ENCODE assay signal across 28 mouse cellular contexts in genomic region chr2:38616956-38617872, GRCm38 (mm10). TPM values are rescaled to one million over a fixed set of nuclear protein-coding genes. Genes with fewer than 3 reads are reported as not detected.
DNase-seq lines count a peak whose midpoint lies in the region; ATAC-seq and TF ChIP-seq lines count a peak whose summit lies in the region.
"Had no signal": no experiment of that assay in that cellular context is flagged by ENCODE, and none has a peak within 500 bp of the region (broad histone marks: within the 10 kb centered on the region; RNA-seq: fewer than 3 reads in every experiment).

No protein-coding gene starts in this region.

- no peaks in the 10 kb centered on the region for H3K27me3 ChIP-seq in hindbrain, embryonic 13.5 days
- no peaks in the 10 kb centered on the region for H3K27me3 ChIP-seq in hindbrain, embryonic 12.5 days
- no peaks in the 10 kb centered on the region for H3K27me3 ChIP-seq in MEL (ENCODE audit: control insufficient read depth in 1 of 2, insufficient read depth in 2 of 2, low read length in 2 of 2)
- H3K27me3 ChIP-seq: embryonic facial prominence, embryonic 15.5 days; forebrain, embryonic 13.5 days; limb, embryonic 13.5 days; neural tube, embryonic 15.5 days; stomach, embryonic 15.5 days had no signal

- H3K9ac ChIP-seq in hindbrain, embryonic 13.5 days, result no peak overlapping the region
- H3K9ac ChIP-seq in hindbrain, embryonic 12.5 days, result no peak overlapping the region
- no peak overlapping the region for H3K9ac ChIP-seq in MEL (ENCODE audit: control insufficient read depth, low read depth, low read length, poor library complexity, severe bottlenecking)
- H3K9ac ChIP-seq: embryonic facial prominence, embryonic 15.5 days; forebrain, embryonic 13.5 days; limb, embryonic 13.5 days; neural tube, embryonic 15.5 days; stomach, embryonic 15.5 days had no signal

- H3K36me3 ChIP-seq in hindbrain, embryonic 13.5 days, result peaks cover 11% of the 10 kb centered on the region; the same call in 1 of the 2 replicates
- H3K36me3 ChIP-seq in hindbrain, embryonic 12.5 days, result peaks cover 8% of the 10 kb centered on the region
- peaks cover 8 to 38% of the 10 kb centered on the region in 2 experiments for H3K36me3 ChIP-seq in MEL (ENCODE audit: control insufficient read depth in 1 of 2, insufficient read depth in 2 of 2, low read length in 2 of 2)

- ATAC-seq in hindbrain, embryonic 13.5 days (ENCODE audit: low FRiP score), result no peak
- ATAC-seq in hindbrain, embryonic 12.5 days (ENCODE audit: low FRiP score), result no peak
- peak; percentile 40 for ATAC-seq in megakaryocyte progenitor cell, adult 5-6 weeks (replicated peaks; ENCODE audit: poor library complexity)
- ATAC-seq: forebrain, embryonic 13.5 days; intestine, embryonic 16.5 days had no signal

- TF ChIP-seq CTCF in MEL (IDR thresholded peaks at IDR 0.05 in 2 of 3, conservative IDR thresholded peaks at IDR 0.05 in 1 of 3; ENCODE audit: control insufficient read depth in 1 of 3, insufficient read depth in 1 of 3, low read depth in 2 of 3, low read length in 3 of 3, poor library complexity in 1 of 3, severe bottlenecking in 1 of 3), result no peak
- no peak for TF ChIP-seq CTCF in bone marrow macrophage, adult 2 months (IDR thresholded peaks at IDR 0.05; ENCODE audit: low read depth, low read length)

- WGBS in hindbrain, embryonic 13.5 days, result 81% methylated on average over 5 of the region's 5 CpGs
- 83% methylated on average over 5 of the region's 5 CpGs for WGBS in hindbrain, embryonic 12.5 days

- no peak for TF ChIP-seq POLR2A in MEL (IDR thresholded peaks at IDR 0.05; ENCODE audit: control insufficient read depth in 1 of 2, insufficient read depth in 1 of 2, low read depth in 1 of 2, low read length in 2 of 2, poor library complexity in 1 of 2)
- no peak for TF ChIP-seq POLR2A in bone marrow macrophage, adult 2 months (IDR thresholded peaks at IDR 0.05; ENCODE audit: borderline replicate concordance, low read depth, low read length)

- no peaks in the 10 kb centered on the region for H3K9me3 ChIP-seq in hindbrain, embryonic 13.5 days
- H3K9me3 ChIP-seq in hindbrain, embryonic 12.5 days (replicated peaks), result no peaks in the 10 kb centered on the region
- no peaks in the 10 kb centered on the region for H3K9me3 ChIP-seq in MEL (replicated peaks; ENCODE audit: insufficient read depth, low read length)
- H3K9me3 ChIP-seq: embryonic facial prominence, embryonic 10.5 days; embryonic facial prominence, embryonic 15.5 days; forebrain, embryonic 13.5 days; limb, embryonic 13.5 days; neural tube, embryonic 15.5 days; stomach, embryonic 15.5 days had no signal

- TF ChIP-seq RAD21 in MEL (IDR thresholded peaks at IDR 0.05; ENCODE audit: low read depth, low read length), result no peak

- H3K79me2 ChIP-seq in MEL (ENCODE audit: control insufficient read depth, insufficient read depth, low read length, poor library complexity), result peaks cover 26% of the 10 kb centered on the region

- 0 out of 2 replicates have a peak overlapping the region, but pooled peaks have one; percentile 31 for H3K27ac ChIP-seq in hindbrain, embryonic 13.5 days
- no peak overlapping the region for H3K27ac ChIP-seq in hindbrain, embryonic 12.5 days
- peak overlapping the region; percentile 30; the same call in 1 of the 2 replicates for H3K27ac ChIP-seq in MEL (ENCODE audit: control insufficient read depth, low read depth, low read length)
- peak overlapping the region; percentile 24 for H3K27ac ChIP-seq in bone marrow macrophage, adult 2 months (ENCODE audit: insufficient read depth, low read depth, low read length)
- H3K27ac ChIP-seq: embryonic facial prominence, embryonic 10.5 days; embryonic facial prominence, embryonic 15.5 days; forebrain, embryonic 13.5 days; heart, adult 2 months; kidney, postnatal 0 days; limb, embryonic 13.5 days; neural tube, embryonic 15.5 days; stomach, embryonic 15.5 days had no signal

- TF ChIP-seq EP300 in MEL (IDR thresholded peaks at IDR 0.05; ENCODE audit: low read depth in 1 of 2, low read length in 2 of 2), result peak; percentile 40 to 71; a peak in 3 of 4 replicates

- H3K4me2 ChIP-seq in hindbrain, embryonic 13.5 days, result no peak overlapping the region
- no peak overlapping the region for H3K4me2 ChIP-seq in hindbrain, embryonic 12.5 days (replicated peaks)
- H3K4me2 ChIP-seq: embryonic facial prominence, embryonic 15.5 days; forebrain, embryonic 13.5 days; limb, embryonic 13.5 days; liver, embryonic 11.5 days; neural tube, embryonic 15.5 days; stomach, embryonic 15.5 days had no signal

- no peak overlapping the region for H3K4me3 ChIP-seq in hindbrain, embryonic 13.5 days
- H3K4me3 ChIP-seq in hindbrain, embryonic 12.5 days, result no peak overlapping the region
- no peak overlapping the region for H3K4me3 ChIP-seq in MEL (ENCODE audit: control insufficient read depth in 1 of 2, insufficient read depth in 1 of 2, low read depth in 2 of 2, low read length in 2 of 2)
- no peak overlapping the region for H3K4me3 ChIP-seq in bone marrow macrophage, adult 2 months (ENCODE audit: insufficient read depth, low read length)
- H3K4me3 ChIP-seq: embryonic facial prominence, embryonic 10.5 days; embryonic facial prominence, embryonic 15.5 days; forebrain, embryonic 13.5 days; heart, adult 2 months; limb, embryonic 13.5 days; neural tube, embryonic 15.5 days; stomach, embryonic 15.5 days had no signal

- peaks cover 61% of the 10 kb centered on the region for H3K4me1 ChIP-seq in hindbrain, embryonic 13.5 days (replicated peaks)
- peaks cover 42% of the 10 kb centered on the region for H3K4me1 ChIP-seq in hindbrain, embryonic 12.5 days
- H3K4me1 ChIP-seq in MEL (ENCODE audit: control insufficient read depth in 1 of 2, insufficient read depth in 2 of 2, low read length in 2 of 2), result peaks cover 14 to 33% of the 10 kb centered on the region in 2 experiments
- peaks cover 24% of the 10 kb centered on the region for H3K4me1 ChIP-seq in bone marrow macrophage, adult 2 months (ENCODE audit: control insufficient read depth, insufficient read depth, low read length)
- H3K4me1 ChIP-seq: limb, embryonic 13.5 days; stomach, embryonic 15.5 days had no signal

- peak; percentile 82 for DNase-seq in MEL (ENCODE audit: low read depth, low spot score)
- no peak for DNase-seq in urinary bladder, postnatal 10 days (ENCODE audit: low spot score)
- DNase-seq in retina, postnatal 1 day, result no peak
- DNase-seq: adrenal gland, postnatal 36 days; B cell, adult 2 months; cerebellum, adult 9-11 months; gastrocnemius, postnatal 25 days; heart, adult 2 months; heart, postnatal 14 days; kidney, adult 8-10 months; lung, postnatal 4 days; midbrain, embryonic 14.5 days; right cerebral cortex, postnatal 25 days; thymus, adult 2 months; thymus, postnatal 36 days had no signal

TF ChIP-seq in MEL, 35 proteins besides CTCF, POLR2A, EP300 and RAD21:
- TF ChIP-seq NRF1 (IDR thresholded peaks at IDR 0.05; ENCODE audit: insufficient read depth, low read depth, low read length, poor library complexity, severe bottlenecking) (no peak), TAL1 (IDR thresholded peaks at IDR 0.05; ENCODE audit: low read length) (peak; percentile 34), MEF2A (IDR thresholded peaks at IDR 0.05; ENCODE audit: extremely low read depth, insufficient replicate concordance, low read depth, low read length, poor library complexity, severe bottlenecking) (0 out of 2 replicates have a peak, but pooled peaks have one; percentile 26), GATA1 (IDR thresholded peaks at IDR 0.05; ENCODE audit: low read depth, low read length) (peak; percentile 30; the same call in 1 of the 2 replicates)

RNA-seq across cellular contexts. Expression of gene Psmb7, which starts 26.7 kb away (rescaled TPM):
- polyA plus RNA-seq in hindbrain, embryonic 13.5 days (2015; fragmentation: Nextera tagmentation; extraction: Ambion mirVana), result 314 and 317 TPM in 2 replicates
- 267 and 272 TPM in 2 replicates for polyA plus RNA-seq in hindbrain, embryonic 12.5 days (2016; fragmentation: Nextera tagmentation; extraction: Ambion mirVana)
- total RNA-seq in MEL (2012; rRNA removed), result 367 and 433 TPM in 2 replicates
- 100 to 1,000 TPM in 1 of 2 experiments, not detected in 1; 337 TPM for polyA plus RNA-seq in MEL (2012; ENCODE audit: insufficient read depth in 1 of 2, insufficient read length in 2 of 2, low read depth in 1 of 2, low replicate concordance in 2 of 2, missing spikeins in 1 of 2)
- 101 and 102 TPM in 2 replicates for polyA plus RNA-seq in bone marrow macrophage, adult 2 months (2012; ENCODE audit: insufficient read depth, insufficient read length, missing spikeins)
- 251 and 258 TPM in 2 replicates for total RNA-seq in megakaryocyte progenitor cell, adult 5-6 weeks (2015)
- 275 and 310 TPM in 2 replicates for total RNA-seq in megakaryocyte progenitor cell, adult 5-6 weeks (2017)
